8 mouse cellular contexts compared by ENCODE assay signal in genomic region chr7:68374109-68374857, GRCm38 (mm10).
DNase-seq lines count a peak whose midpoint lies in the region; ATAC-seq and TF ChIP-seq lines count a peak whose summit lies in the region.

No protein-coding gene starts in this region.

- no peaks in the 10 kb centered on the region for H3K36me3 ChIP-seq in heart, postnatal 0 days (replicated peaks; ENCODE audit: control insufficient read depth, insufficient read depth, low read length)

- TF ChIP-seq POLR2A in brain, embryonic 14.5 days (IDR thresholded peaks at IDR 0.05; ENCODE audit: borderline replicate concordance, extremely low read depth, insufficient read depth, insufficient read length, poor library complexity, severe bottlenecking) = no peak
- TF ChIP-seq POLR2A in embryonic fibroblast, embryonic 13.5 days (IDR thresholded peaks at IDR 0.05; ENCODE audit: low read depth, low read length) = no peak
- no peak for TF ChIP-seq POLR2A in lung, adult 2 months (IDR thresholded peaks at IDR 0.05; ENCODE audit: borderline replicate concordance, extremely low read depth, low read depth, low read length)

- H3K27me3 ChIP-seq in heart, postnatal 0 days (ENCODE audit: control insufficient read depth, insufficient read depth, low read length) = peaks cover 17% of the 10 kb centered on the region; the same call in 1 of the 2 replicates

- DNase-seq in Muller cell, postnatal 12 days (ENCODE audit: inconsistent ontology term) = peak; percentile 69
- DNase-seq in brain, embryonic 14.5 days (ENCODE audit: low read depth) = peak; percentile 93
- peak; percentile 55 for DNase-seq in heart, postnatal 0 days (ENCODE audit: low spot score)
- peak; percentile 81 to 84 for DNase-seq in kidney, postnatal 4 days
- DNase-seq in lung, adult 2 months = peak; percentile 44
- peak; percentile 61 for DNase-seq in ovary, postnatal 14 days (ENCODE audit: low spot score)
- peak; percentile 58 for DNase-seq in yolk sac, embryonic 10.5 days (ENCODE audit: low spot score)

- 15% methylated on average over 16 of the region's 16 CpGs for WGBS in heart, postnatal 0 days
- WGBS in lung, adult 2 months = 19% methylated on average over 16 of the region's 16 CpGs

- ATAC-seq in heart, postnatal 0 days (ENCODE audit: insufficient read depth, low read depth) = peak; percentile 26; the same call in 1 of the 2 replicates

- H3K9ac ChIP-seq in heart, postnatal 0 days (replicated peaks; ENCODE audit: low read depth, low read length) = no peak overlapping the region

- peak; percentile 98 for TF ChIP-seq CTCF in brain, embryonic 14.5 days (IDR thresholded peaks at IDR 0.05; ENCODE audit: borderline replicate concordance, extremely low read depth, insufficient read depth, insufficient read length)
- peak; percentile 95 for TF ChIP-seq CTCF in embryonic fibroblast, embryonic 13.5 days (IDR thresholded peaks at IDR 0.05; ENCODE audit: borderline replicate concordance, insufficient read depth, low read length)
- TF ChIP-seq CTCF in heart, postnatal 0 days (IDR thresholded peaks at IDR 0.05; ENCODE audit: low read depth) = peak; percentile 88
- peak; percentile 98 for TF ChIP-seq CTCF in lung, adult 2 months (IDR thresholded peaks at IDR 0.05; ENCODE audit: insufficient read depth, low read length)

- no peak overlapping the region for H3K4me3 ChIP-seq in embryonic fibroblast, embryonic 13.5 days (ENCODE audit: insufficient read depth, low read length)
- H3K4me3 ChIP-seq in heart, postnatal 0 days (ENCODE audit: low read depth, low read length) = no peak overlapping the region
- H3K4me3 ChIP-seq in lung, adult 2 months (replicated peaks; ENCODE audit: extremely low read depth, low read depth, low read length) = no peak overlapping the region

- H3K9me3 ChIP-seq in heart, postnatal 0 days (replicated peaks; ENCODE audit: control insufficient read depth, low read length) = no peaks in the 10 kb centered on the region

- H3K27ac ChIP-seq in embryonic fibroblast, embryonic 13.5 days (ENCODE audit: insufficient read depth, low read length) = no peak overlapping the region
- no peak overlapping the region for H3K27ac ChIP-seq in heart, postnatal 0 days (ENCODE audit: low read depth)

- H3K4me1 ChIP-seq in embryonic fibroblast, embryonic 13.5 days (ENCODE audit: control insufficient read depth, insufficient read depth, low read length) = no peaks in the 10 kb centered on the region
- H3K4me1 ChIP-seq in heart, postnatal 0 days (ENCODE audit: control insufficient read depth, insufficient read depth) = no peaks in the 10 kb centered on the region
- no peaks in the 10 kb centered on the region for H3K4me1 ChIP-seq in lung, adult 2 months (ENCODE audit: control insufficient read depth, insufficient read depth, low read length)

- TF ChIP-seq EP300 in heart, postnatal 0 days (IDR thresholded peaks at IDR 0.05; ENCODE audit: low read depth) = no peak

- H3K4me2 ChIP-seq in heart, postnatal 0 days (ENCODE audit: low read depth, low read length) = peak overlapping the region; percentile 51
